Mouse (Mus musculus) cerebellum, adult (tissue): Measurements from ENCODE around the gene Ankrd35.
"Not testable (repeated sequence)": the region's sequence is repeated elsewhere in the genome, so short reads cannot be mapped to it uniquely, and the experiment has no call there.

Source experiments
- ATAC-seq: cut with Nextera tagmentation; 2 replicates; pipeline ENCODE4 v1.9.2; 2017; ENCODE audit warnings: mild to moderate bottlenecking, moderate library complexity, mixed read lengths; ENCODE audit not compliant: insufficient number of reproducible peaks, low FRiP score, low TSS enrichment

The Ankrd35 gene

DNA sequence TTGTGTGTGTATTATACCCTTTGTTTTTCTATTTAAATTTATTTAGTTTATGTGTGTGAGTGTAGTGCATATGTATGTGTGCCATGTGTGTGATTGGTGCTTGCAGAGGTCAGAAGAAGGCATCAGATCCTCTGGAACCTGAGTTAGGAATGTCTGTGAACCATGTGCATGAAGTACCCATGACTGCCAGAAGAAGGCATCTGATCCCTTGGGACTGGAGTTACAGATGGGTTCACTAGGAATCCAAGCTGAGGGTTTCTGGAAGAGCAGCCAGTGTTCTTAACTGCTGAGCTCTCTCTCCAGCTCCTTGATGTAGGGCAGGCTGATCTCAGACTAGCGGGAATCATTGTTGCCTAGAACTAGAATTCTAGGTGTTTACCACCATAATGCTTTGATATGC is 68.1 kb downstream of the Ankrd35 start:
- ATAC-seq, result no peak

DNA sequence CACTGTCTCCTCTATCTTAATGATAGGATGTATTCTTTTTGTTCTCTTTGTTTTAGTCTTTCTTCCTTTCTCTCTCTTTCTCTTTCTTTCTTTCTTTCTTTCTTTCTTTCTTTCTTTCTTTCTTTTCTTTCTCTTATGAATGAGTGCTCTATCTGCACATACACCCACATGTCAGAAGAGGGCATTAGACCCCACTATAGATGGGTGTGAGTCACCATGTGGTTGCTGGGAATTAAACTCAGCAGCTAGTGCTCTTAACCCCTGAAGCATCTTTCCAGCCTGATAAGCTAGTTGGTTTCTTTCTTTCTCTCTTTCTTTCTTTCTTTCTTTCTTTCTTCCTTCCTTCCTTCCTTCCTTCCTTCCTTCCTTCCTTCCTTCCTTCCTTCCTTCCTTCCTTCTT is 70.3 kb downstream of the Ankrd35 start:
- not testable (repeated sequence) for ATAC-seq
